Mouse (Mus musculus) forebrain, embryonic 16.5 days (tissue): ENCODE results near the gene Smyd1. TPM values are rescaled to one million over a fixed set of nuclear protein-coding genes. Genes with fewer than 3 reads are reported as not detected.

Source experiments
- ATAC-seq: fragments of 200-750 bp; cut with Nextera tagmentation; 2 replicates; pipeline ENCODE4 v1.8.0; 2017; ENCODE audit warnings: mild to moderate bottlenecking, moderate library complexity
- H3K27ac ChIP-seq: fragments of 300-500 bp; sonication (generic); 2 replicates; pipeline ENCODE4 v1.5.1; 2014; ENCODE audit warnings: low read length, control low read depth
- H3K27me3 ChIP-seq: fragments of 300-500 bp; sonication (generic); replicated peaks from 2 replicates; pipeline ENCODE4 v1.6.1; 2014; ENCODE audit warnings: low read length; ENCODE audit not compliant: control insufficient read depth, insufficient read depth
- H3K36me3 ChIP-seq: fragments of 300-500 bp; sonication (generic); 2 replicates; pipeline ENCODE4 v1.6.1; 2014; ENCODE audit not compliant: control insufficient read depth, insufficient read depth
- H3K4me1 ChIP-seq: fragments of 300-500 bp; sonication (generic); replicated peaks from 2 replicates; pipeline ENCODE4 v1.6.1; 2014; ENCODE audit warnings: low read length; ENCODE audit not compliant: control insufficient read depth, insufficient read depth
- H3K4me2 ChIP-seq: fragments of 300-500 bp; sonication (generic); 2 replicates; pipeline ENCODE4 v1.6.1; 2014; ENCODE audit warnings: mild to moderate bottlenecking, low read length, control low read depth
- H3K4me3 ChIP-seq: fragments of 300-500 bp; sonication (generic); replicated peaks from 2 replicates; pipeline ENCODE4 v1.5.1; 2014; ENCODE audit warnings: mild to moderate bottlenecking, low read length, control low read depth
- H3K9ac ChIP-seq: fragments of 300-500 bp; sonication (generic); replicated peaks from 2 replicates; pipeline ENCODE4 v1.6.1; 2014; ENCODE audit warnings: low read depth, low read length, control low read depth
- H3K9me3 ChIP-seq: fragments of 300-500 bp; sonication (generic); 2 replicates; pipeline ENCODE4 v1.6.1; 2016; ENCODE audit warnings: low read length; ENCODE audit not compliant: control insufficient read depth
- WGBS: fragments of 180-500 bp; shearing (Covaris S2); extraction: QIAGEN DNeasy Blood & Tissue Kit; methylation state at CpG from one replicate; pipeline ENCODE4 v1.1.7; 2014; 5-methylcytosine and 5-hydroxymethylcytosine counted together
- polyA plus RNA-seq: library from polyadenylated mRNA; unstranded; fragments of >200 nt; fragmentation: Nextera tagmentation; extraction: Ambion mirVana; gene quantifications from 2 replicates; pipeline ENCODE4 v1.2.1, GENCODE M21; 2015

Smyd1 gene
- polyA plus RNA-seq, 1 experiment from 2014 or later = 0.25 TPM

- 35% methylated on average over 3 of the region's 3 CpGs for WGBS
- Histone ChIP-seq H3K4me2 (no peak overlapping the region), H3K4me3 (no peak overlapping the region), H3K36me3 (no peaks in the 10 kb centered on the region), H3K27me3 (no peaks in the 10 kb centered on the region), H3K27ac (no peak overlapping the region), H3K9me3 (no peaks in the 10 kb centered on the region), H3K4me1 (no peaks in the 10 kb centered on the region), H3K9ac (no peak overlapping the region)
- ATAC-seq = no peak
These were observed 23.3 kb downstream of the Smyd1 start for GRCm38 (mm10) chr6:71298751-71299150.

GRCm38 (mm10) chr6:71298051-71298450, 24.0 kb downstream of the Smyd1 start:
- Histone ChIP-seq H3K36me3 (no peaks in the 10 kb centered on the region), H3K4me1 (no peaks in the 10 kb centered on the region), H3K4me3 (no peak overlapping the region), H3K9me3 (no peaks in the 10 kb centered on the region), H3K27ac (no peak overlapping the region), H3K4me2 (no peak overlapping the region), H3K9ac (no peak overlapping the region), H3K27me3 (no peaks in the 10 kb centered on the region)
- 75% methylated on average over 2 of the region's 2 CpGs for WGBS
- no peak for ATAC-seq

- no peaks in the 10 kb centered on the region for H3K9me3 ChIP-seq
- WGBS = 78% methylated on average over 6 of the region's 6 CpGs
These were observed 26.7 kb downstream of the Smyd1 start for GRCm38 (mm10) chr6:71295303-71295702.

GRCm38 (mm10) chr6:71293509-71293908, 28.5 kb downstream of the Smyd1 start:
- H3K4me2 ChIP-seq = no peak overlapping the region
- no peaks in the 10 kb centered on the region for H3K27me3 ChIP-seq
- whole genome bisulfite sequencing = 84% methylated on average over 14 of the region's 14 CpGs
- no peak overlapping the region for H3K9ac ChIP-seq
- H3K27ac ChIP-seq = no peak overlapping the region
- ATAC-seq = no peak
- no peak overlapping the region for H3K4me3 ChIP-seq
- H3K36me3 ChIP-seq = no peaks in the 10 kb centered on the region
- H3K4me1 ChIP-seq = no peaks in the 10 kb centered on the region
- no peaks in the 10 kb centered on the region for H3K9me3 ChIP-seq

More at GRCm38 (mm10) chr6:71295303-71295702, 26.7 kb downstream of the Smyd1 start:
- Histone ChIP-seq H3K4me3 (no peak overlapping the region), H3K27ac (no peak overlapping the region), H3K9ac (no peak overlapping the region), H3K36me3 (no peaks in the 10 kb centered on the region), H3K4me1 (no peaks in the 10 kb centered on the region), H3K4me2 (no peak overlapping the region), H3K27me3 (no peaks in the 10 kb centered on the region)
- ATAC-seq = no peak

GRCm38 (mm10) chr6:71279418-71279817, 42.6 kb downstream of the Smyd1 start:
- Histone ChIP-seq H3K27me3 (no peaks in the 10 kb centered on the region), H3K4me1 (no peaks in the 10 kb centered on the region)
- 45% methylated on average over 1 of the region's 1 CpGs for WGBS

GRCm38 (mm10) chr6:71274621-71275020, 47.4 kb downstream of the Smyd1 start:
- no peaks in the 10 kb centered on the region for H3K9me3 ChIP-seq
- H3K4me3 ChIP-seq = no peak overlapping the region
- H3K27ac ChIP-seq = no peak overlapping the region
- no peak overlapping the region for H3K9ac ChIP-seq
- H3K4me2 ChIP-seq = no peak overlapping the region
- peaks cover 16% of the 10 kb centered on the region for H3K4me1 ChIP-seq
- no peak for ATAC-seq
- no peaks in the 10 kb centered on the region for H3K27me3 ChIP-seq
- WGBS = 94% methylated on average over 1 of the region's 1 CpGs
- H3K36me3 ChIP-seq = no peaks in the 10 kb centered on the region

More at GRCm38 (mm10) chr6:71279418-71279817, 42.6 kb downstream of the Smyd1 start:
- Histone ChIP-seq H3K27ac (no peak overlapping the region), H3K4me3 (no peak overlapping the region), H3K9ac (no peak overlapping the region), H3K36me3 (no peaks in the 10 kb centered on the region), H3K9me3 (no peaks in the 10 kb centered on the region), H3K4me2 (no peak overlapping the region)
- no peak for ATAC-seq

GRCm38 (mm10) chr6:71273715-71274114, 48.3 kb downstream of the Smyd1 start:
- 94% methylated on average over 1 of the region's 1 CpGs for WGBS
- Histone ChIP-seq H3K27me3 (no peaks in the 10 kb centered on the region), H3K9ac (no peak overlapping the region), H3K27ac (no peak overlapping the region), H3K9me3 (no peaks in the 10 kb centered on the region), H3K4me3 (no peak overlapping the region), H3K4me2 (no peak overlapping the region), H3K36me3 (no peaks in the 10 kb centered on the region), H3K4me1 (peaks cover 16% of the 10 kb centered on the region)
- ATAC-seq = no peak

- Histone ChIP-seq H3K36me3 (no peaks in the 10 kb centered on the region), H3K27me3 (no peaks in the 10 kb centered on the region), H3K27ac (peak overlapping the region; percentile 93), H3K4me1 (peaks cover 16% of the 10 kb centered on the region), H3K9me3 (no peaks in the 10 kb centered on the region), H3K4me2 (peak overlapping the region; percentile 81), H3K9ac (peak overlapping the region; percentile 99), H3K4me3 (peak overlapping the region; percentile 85)
- no peak for ATAC-seq
- whole genome bisulfite sequencing = under 1% methylated on average over 11 of the region's 11 CpGs
These were observed 49.7 kb downstream of the Smyd1 start for GRCm38 (mm10) chr6:71272316-71272741.

- peak; percentile 93 for ATAC-seq
- H3K9me3 ChIP-seq = no peaks in the 10 kb centered on the region
- H3K27ac ChIP-seq = peak within 1 kb of the TSS; percentile 93
- peaks cover 16% of the 10 kb centered on the region for H3K4me1 ChIP-seq
- under 1% methylated on average over 73 of the region's 84 CpGs for WGBS
- no peaks in the 10 kb centered on the region for H3K27me3 ChIP-seq
- peak within 1 kb of the TSS; percentile 85 for H3K4me3 ChIP-seq
- H3K4me2 ChIP-seq = peak within 1 kb of the TSS; percentile 81
- H3K36me3 ChIP-seq = no peaks in the 10 kb centered on the region
- H3K9ac ChIP-seq = peak within 1 kb of the TSS; percentile 99
These were observed 50.4 kb downstream of the Smyd1 start, which contains the start of gene Krcc1 for GRCm38 (mm10) chr6:71271389-71272315. Gene Krcc1 (plus strand): TSS chr6:71271677.
